Mouse (Mus musculus) layer of hippocampus, adult 2 months (tissue): ENCODE data around the gene Nfkb2. TPM values are rescaled to one million over a fixed set of nuclear protein-coding genes. Genes with fewer than 3 reads are reported as not detected.
A peak's percentile ranks its signal among the peaks of the same experiment; 100 is the strongest.

ENCODE experiments used
- DNase-seq, 2 experiments: peaks; one replicate each; pipeline ENCODE4 v3.0.0; 2022; ENCODE audit warnings: low spot score in 2 of 2
- H3K27ac ChIP-seq: fragments of 200-600 bp; 2 replicates; pipeline ENCODE4 v1.8.1; 2022
- H3K4me3 ChIP-seq: fragments of 200-600 bp; 2 replicates; pipeline ENCODE4 v1.8.1; 2022; ENCODE audit warnings: mild to moderate bottlenecking
- CTCF ChIP-seq: fragments of 200-600 bp; conservative IDR thresholded peaks from 2 replicates; pipeline ENCODE4 v1.8.1; 2022; ENCODE audit warnings: antibody characterized with exemption, mild to moderate bottlenecking, moderate library complexity
- total RNA-seq, 2 experiments: library from RNA; stranded (reverse); gene quantifications; 2 replicates each; pipeline ENCODE4 v1.2.3; 2021

The Nfkb2 gene
- total RNA-seq, 2 experiments from 2014 or later: 2.1 to 2.4 TPM

DNA sequence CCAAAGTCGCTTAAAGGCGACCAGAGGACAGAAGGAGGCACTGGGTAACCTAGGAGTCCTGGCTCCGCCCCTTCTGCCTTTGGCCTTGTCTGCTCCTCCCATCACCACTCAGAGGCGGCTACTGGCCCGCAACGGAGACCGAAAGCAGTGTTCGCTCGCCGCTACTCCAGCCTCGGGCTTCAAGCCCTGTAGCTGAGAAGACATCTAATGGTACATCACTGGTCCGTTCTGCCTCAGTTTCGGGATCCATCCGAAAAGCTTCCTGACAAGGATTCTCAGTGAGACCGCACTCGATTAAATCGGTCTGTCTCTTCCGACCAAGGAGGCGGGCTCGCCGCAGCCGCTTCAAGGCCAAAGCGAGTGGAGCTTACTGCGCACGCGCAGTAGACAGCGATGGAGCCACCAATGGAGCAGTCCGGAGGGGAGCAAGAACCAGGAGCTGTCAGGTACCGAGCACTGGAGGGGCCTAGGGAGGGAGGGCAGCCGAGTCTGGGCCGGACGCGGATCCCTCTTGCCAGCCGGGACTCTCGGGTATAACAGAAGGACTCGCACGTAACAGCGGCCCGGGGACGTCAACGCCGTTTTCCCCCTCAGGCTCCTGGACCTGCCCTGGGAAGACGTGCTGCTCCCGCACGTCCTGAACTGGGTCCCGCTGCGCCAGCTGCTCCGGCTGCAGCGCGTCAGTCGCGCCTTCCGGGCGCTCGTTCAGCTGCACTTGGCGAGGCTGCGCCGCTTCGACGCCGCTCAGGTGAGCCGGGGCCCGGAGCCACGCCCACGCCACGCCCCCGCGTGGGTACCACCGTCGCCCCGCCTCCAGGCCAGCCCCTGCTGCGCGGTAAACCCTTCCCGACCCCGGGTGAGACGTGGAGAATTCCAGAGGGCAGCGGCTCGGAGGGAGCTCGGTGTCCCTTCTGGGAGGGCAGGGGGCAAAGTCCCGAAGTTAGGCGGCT lies 24.2 kb downstream of the Nfkb2 start, which contains the start of gene Fbxl15:
Fbxl15 (plus strand) TSS at position 104 of the 950 bp plus-strand sequence.
- TF ChIP-seq CTCF: no peak
- DNase-seq: peak; percentile 93 to 95
- Histone ChIP-seq H3K27ac (peak within 1 kb of the TSS; percentile 93), H3K4me3 (peak within 1 kb of the TSS; percentile 88)

DNA sequence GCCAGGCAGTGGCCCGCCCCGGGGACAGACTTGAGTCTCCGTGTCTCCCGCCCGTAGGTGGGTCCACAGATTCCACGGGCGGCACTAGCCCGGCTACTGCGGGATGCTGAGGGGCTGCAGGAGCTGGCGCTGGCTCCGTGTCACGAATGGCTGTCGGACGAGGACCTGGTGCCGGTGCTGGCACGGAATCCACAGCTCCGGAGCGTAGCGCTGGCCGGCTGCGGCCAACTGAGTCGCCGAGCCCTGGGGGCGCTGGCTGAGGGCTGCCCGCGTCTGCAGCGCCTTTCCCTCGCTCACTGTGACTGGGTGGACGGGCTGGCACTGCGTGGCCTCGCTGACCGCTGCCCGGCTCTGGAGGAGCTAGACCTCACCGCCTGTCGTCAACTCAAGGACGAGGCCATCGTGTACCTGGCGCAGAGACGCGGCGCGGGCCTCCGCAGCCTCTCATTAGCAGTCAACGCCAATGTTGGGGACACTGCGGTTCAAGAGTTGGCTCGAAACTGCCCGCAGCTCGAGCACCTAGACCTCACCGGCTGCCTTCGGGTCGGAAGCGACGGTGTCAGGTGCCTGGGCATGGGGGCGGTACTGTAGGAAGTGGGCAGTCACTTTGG lies 25.0 kb downstream of the Nfkb2 start:
- Histone ChIP-seq H3K4me3 (peak overlapping the region; percentile 88), H3K27ac (peak overlapping the region; percentile 93)
- TF ChIP-seq CTCF: no peak
- peak in 1 of 2 experiments; percentile 18 for DNase-seq

DNA sequence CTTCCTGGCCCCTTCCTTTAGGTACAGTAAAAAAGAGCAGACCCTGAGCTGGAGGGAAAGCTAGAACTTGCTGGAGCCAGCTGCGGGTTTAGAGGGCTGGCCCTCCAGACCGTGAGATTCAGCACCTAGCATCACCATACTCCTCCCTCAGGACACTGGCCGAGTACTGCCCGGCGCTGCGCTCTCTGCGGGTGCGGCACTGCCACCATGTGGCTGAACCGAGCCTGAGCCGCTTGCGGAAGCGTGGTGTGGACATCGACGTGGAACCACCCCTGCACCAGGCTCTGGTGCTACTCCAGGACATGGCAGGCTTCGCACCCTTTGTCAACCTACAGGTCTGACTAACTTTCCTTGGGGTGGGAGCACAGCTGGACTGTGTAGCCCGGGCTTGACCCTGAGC lies 25.8 kb downstream of the Nfkb2 start:
- Histone ChIP-seq H3K27ac (no peak overlapping the region), H3K4me3 (peak overlapping the region; percentile 88; the same call in 1 of the 2 replicates)

DNA sequence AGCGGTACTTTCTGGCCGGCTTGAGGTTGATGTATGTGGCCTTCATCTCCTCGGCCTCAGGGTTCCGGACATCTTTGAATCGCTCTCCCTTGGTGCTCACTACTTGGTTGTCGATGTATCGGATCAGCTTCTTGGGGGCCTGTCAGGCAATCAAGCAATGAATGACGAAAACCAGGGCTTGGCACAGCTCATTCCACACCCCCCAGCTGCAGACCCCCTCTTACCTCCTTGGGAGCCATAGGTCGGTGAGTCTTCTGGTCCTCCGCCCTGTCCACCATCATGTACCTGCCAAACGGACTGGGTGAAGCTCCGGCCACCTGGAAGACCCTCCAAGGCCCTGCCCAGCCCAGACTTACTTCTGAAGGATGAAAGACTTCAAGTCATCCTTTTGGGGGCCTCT lies 26.6 kb downstream of the Nfkb2 start:
- DNase-seq: no peak
- TF ChIP-seq CTCF: no peak
- Histone ChIP-seq H3K4me3 (no peak overlapping the region), H3K27ac (no peak overlapping the region)

More for the DNA sequence above, 25.8 kb downstream of the Nfkb2 start:
- DNase-seq: peak; percentile 73 to 81
- TF ChIP-seq CTCF: peak; percentile 94

DNA sequence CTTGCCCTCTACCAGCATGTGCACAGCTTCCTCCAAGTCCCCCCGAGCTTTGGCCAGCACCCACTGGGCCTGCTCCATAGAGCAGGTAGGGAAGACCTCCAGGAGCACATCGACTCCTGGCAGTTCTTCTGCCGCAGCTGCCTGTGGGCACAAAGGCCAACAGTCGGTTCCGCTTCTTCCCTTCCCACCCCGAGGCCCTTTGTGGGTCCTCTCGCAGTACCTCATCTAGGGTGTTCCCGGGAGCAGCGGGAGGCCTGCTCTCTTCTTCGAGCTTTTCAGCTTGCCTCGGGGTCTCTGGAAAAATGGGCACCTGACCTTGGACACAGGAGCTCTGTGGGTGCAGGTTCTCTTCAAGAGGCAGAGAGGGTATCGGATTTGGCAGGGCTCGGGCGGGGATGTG lies 27.2 kb downstream of the Nfkb2 start:
- DNase-seq: no peak
- H3K4me3 ChIP-seq: no peak overlapping the region
- no peak overlapping the region for H3K27ac ChIP-seq
- TF ChIP-seq CTCF: no peak

DNA sequence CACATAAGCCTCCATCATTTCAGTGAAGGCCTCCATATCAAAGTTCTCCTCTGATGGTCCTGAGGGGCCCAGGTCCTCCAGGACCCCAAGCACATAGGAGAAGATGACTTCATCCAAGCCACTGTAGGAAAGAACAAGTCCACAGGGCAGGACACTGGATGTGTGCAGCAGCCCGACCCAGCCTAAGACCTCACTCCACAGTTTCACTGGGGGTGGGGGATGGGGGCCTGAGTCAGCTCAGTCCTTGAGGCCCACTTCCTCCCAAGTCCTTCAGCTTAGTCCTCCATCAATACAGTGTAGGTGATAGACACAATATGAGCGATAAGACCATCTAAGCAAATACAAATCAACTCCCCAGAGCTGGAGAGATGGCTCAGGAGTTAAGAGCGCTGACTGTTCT lies 27.8 kb downstream of the Nfkb2 start:
- H3K4me3 ChIP-seq: no peak overlapping the region
- DNase-seq: no peak
- TF ChIP-seq CTCF: no peak
- no peak overlapping the region for H3K27ac ChIP-seq

DNA sequence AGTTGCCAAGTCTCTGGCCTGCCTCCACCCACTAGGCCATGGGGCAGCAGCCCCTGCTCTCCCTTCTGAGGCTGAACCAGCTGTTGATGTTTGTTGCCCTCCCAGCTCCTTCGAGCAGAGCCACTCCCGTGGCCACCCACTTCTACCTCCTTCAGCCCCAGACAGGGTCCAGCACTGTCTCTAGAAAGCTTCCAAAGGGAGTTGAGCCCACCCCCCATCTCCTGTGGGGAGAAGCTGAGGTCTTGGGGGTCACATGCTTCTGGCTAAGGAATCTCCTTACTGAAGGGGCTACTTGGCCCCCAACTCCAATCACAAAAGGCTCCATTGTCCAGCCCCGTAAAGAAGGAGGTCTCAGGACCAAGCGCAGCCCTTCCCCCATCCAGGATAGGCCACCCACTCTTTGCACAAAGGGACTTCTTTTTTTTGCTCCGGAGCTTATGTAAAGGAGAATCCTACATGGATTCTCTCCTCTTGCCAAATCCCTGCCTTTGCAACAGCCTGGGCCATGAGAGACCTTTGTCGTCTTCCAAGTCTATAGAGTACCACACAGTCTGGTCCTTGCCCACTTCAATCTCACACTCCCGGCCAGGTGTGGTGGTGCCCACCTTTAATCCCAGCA lies 28.7 kb downstream of the Nfkb2 start:
- TF ChIP-seq CTCF: no peak
- Histone ChIP-seq H3K27ac (peak overlapping the region; percentile 47; the same call in 1 of the 2 replicates), H3K4me3 (no peak overlapping the region)
- no peak for DNase-seq

DNA sequence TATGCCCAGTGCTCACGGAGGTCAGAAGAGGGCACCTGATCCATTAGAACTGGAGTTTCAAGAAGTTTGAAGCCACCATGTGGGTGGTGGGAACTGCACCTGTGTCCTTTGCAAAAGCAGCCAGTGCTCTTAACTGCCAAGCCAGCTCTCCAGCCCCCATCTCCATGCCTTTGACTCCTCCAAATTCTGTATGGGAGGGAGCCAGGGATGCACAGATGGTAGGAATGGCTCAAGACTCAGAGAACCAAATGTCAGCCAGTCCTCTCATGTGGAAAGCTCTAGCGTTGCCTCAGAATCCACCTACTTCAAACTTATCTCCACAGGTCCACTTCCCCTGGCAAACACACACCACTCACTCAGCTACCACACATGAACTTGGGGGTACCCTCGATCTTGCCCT lies 29.8 kb downstream of the Nfkb2 start:
- H3K4me3 ChIP-seq: no peak overlapping the region
- TF ChIP-seq CTCF: no peak
- no peak overlapping the region for H3K27ac ChIP-seq
- DNase-seq: no peak

GRCm38 (mm10) chr19:46337719-46338330 lies 33.7 kb downstream of the Nfkb2 start:
- no peak for DNase-seq
- Histone ChIP-seq H3K4me3 (peak overlapping the region; percentile 97), H3K27ac (peak overlapping the region; percentile 86)
- no peak for TF ChIP-seq CTCF

DNA sequence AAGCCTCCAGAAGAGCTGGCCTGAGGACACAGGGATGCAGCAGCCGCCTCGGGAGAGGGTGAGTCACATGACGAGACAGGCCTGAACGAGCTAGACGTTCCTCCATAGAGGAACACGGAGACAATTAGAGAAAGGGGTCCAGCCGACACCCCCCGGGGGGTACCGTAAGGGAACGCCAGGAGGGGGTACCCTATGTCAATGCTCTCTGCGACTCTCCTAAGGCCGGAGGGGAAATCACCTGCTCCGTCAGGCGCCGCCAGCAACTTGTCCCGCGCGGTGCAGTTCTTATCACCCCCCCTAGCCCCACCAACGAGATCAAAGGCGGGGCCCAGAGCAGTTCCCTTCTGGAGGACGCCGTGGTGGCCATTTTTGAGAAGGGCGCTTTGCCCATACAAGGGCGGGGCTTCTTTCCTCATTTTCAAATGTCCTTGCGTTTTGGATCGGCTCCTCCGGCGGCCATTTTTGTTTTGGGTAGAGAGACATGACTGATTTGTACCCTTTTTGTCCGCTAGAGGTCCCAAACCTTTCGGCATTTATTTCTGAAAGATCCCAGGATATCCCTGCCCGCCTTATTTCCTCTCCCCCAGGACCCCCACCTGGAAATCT lies 34.3 kb downstream of the Nfkb2 start, which contains the start of gene Cuedc2:
Cuedc2 (minus strand) TSS at position 372 of the 606 bp plus-strand sequence.
- peak; percentile 97 to 98 for DNase-seq

DNA sequence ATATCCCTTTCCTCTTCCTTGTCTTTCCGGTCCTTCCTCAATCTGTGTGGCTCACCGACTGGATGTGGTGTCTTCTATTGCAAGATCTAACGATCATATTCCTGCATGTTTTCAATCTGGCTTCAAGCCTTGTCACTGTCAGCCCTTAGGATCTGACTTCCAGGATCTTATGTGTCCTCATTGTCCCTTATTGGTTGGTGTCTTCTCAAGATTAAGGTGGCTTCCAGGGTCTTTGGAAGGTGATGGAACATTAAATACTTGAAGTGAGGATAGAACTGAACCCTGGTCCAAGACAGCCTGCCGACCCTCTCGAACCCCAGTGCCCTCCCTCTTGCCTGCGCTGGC lies 34.8 kb downstream of the Nfkb2 start:
- peak overlapping the region; percentile 97 for H3K4me3 ChIP-seq
- peak overlapping the region; percentile 70 for H3K27ac ChIP-seq
- no peak for TF ChIP-seq CTCF
- no peak for DNase-seq

More for the DNA sequence above, 34.3 kb downstream of the Nfkb2 start, which contains the start of gene Cuedc2:
- Histone ChIP-seq H3K4me3 (peak within 1 kb of the TSS; percentile 97), H3K27ac (peak within 1 kb of the TSS; percentile 86)
- TF ChIP-seq CTCF: peak; percentile 89

- DNase-seq: no peak
- Histone ChIP-seq H3K27ac (peak overlapping the region; percentile 70), H3K4me3 (peak overlapping the region; percentile 97)
- TF ChIP-seq CTCF: no peak
Observed at GRCm38 (mm10) chr19:46339287-46339971, 35.3 kb downstream of the Nfkb2 start.
